Mouse (Mus musculus) heart, adult 2 months (tissue): ENCODE measurements around the gene Agfg2.

Experiments
- CTCF ChIP-seq: fragments of 200-600 bp; IDR thresholded peaks from 2 replicates; pipeline ENCODE4 v1.8.1; 2022; ENCODE audit warnings: antibody characterized with exemption, mild to moderate bottlenecking, moderate library complexity
- EP300 ChIP-seq: fragments of 200-500 bp; IDR thresholded peaks from 2 replicates; pipeline ENCODE4 v1.6.1; 2011; ENCODE audit warnings: low read depth, low read length, control low read depth; ENCODE audit not compliant: insufficient read depth
- POLR2A ChIP-seq: fragments of 200-500 bp; IDR thresholded peaks from 2 replicates; pipeline ENCODE4 v1.6.1; 2011; ENCODE audit warnings: mild to moderate bottlenecking, low read depth, low read length, control low read depth; ENCODE audit not compliant: insufficient read depth

DNA sequence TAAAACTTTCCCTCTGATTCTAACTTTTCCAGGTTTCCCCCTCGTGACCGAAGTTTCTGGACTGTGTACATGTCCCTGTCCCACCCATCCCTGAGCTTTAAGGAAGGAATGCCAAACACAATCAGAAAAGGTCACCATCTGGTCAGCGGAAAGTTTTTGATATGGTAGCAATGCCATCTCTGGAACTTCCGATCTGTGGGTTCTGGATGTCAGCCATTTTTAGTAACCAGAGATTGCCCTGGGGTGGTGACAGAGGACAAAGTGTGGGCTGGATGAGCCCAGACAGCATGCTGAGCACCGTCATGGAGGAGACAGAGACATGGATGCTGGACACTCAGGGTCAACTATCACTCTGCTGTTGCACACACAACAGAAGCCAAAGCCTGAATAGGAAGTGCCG lies 34.6 kb upstream of the Agfg2 start:
- TF ChIP-seq CTCF (no peak), POLR2A (no peak), EP300 (no peak)
